Mouse (Mus musculus) kidney, adult 2 months (tissue): ENCODE measurements around the gene Nfyc. TPM values are rescaled to one million over a fixed set of nuclear protein-coding genes. Genes with fewer than 3 reads are reported as not detected.

Experiments used
- DNase-seq: peaks from one replicate; pipeline ENCODE4 v3.0.0; 2021
- H3K27ac ChIP-seq: fragments of 200-500 bp; 2 replicates; pipeline ENCODE4 v1.5.1; 2012; ENCODE audit warnings: low read depth, low read length, control low read depth, inconsistent platforms; ENCODE audit not compliant: insufficient read depth
- H3K27me3 ChIP-seq: fragments of 200-500 bp; replicated peaks from 2 replicates; pipeline ENCODE4 v1.6.1; 2012; ENCODE audit warnings: mild to moderate bottlenecking, moderate library complexity, low read length, inconsistent platforms; ENCODE audit not compliant: control insufficient read depth, insufficient read depth
- H3K36me3 ChIP-seq: fragments of 200-500 bp; 2 replicates; pipeline ENCODE4 v1.6.1; 2012; ENCODE audit warnings: mild to moderate bottlenecking, moderate library complexity, low read length, inconsistent platforms; ENCODE audit not compliant: control insufficient read depth, insufficient read depth
- H3K4me1 ChIP-seq: fragments of 200-500 bp; 2 replicates; pipeline ENCODE4 v1.6.1; 2011; ENCODE audit warnings: low read length; ENCODE audit not compliant: control insufficient read depth, insufficient read depth
- H3K4me3 ChIP-seq: fragments of 200-500 bp; 2 replicates; pipeline ENCODE4 v1.5.1; 2011; ENCODE audit warnings: mild to moderate bottlenecking, low read depth, low read length, control low read depth; ENCODE audit not compliant: insufficient read depth
- CTCF ChIP-seq: fragments of 200-500 bp; conservative IDR thresholded peaks from 2 replicates; pipeline ENCODE4 v1.5.1; 2011; ENCODE audit warnings: low read depth, mild to moderate bottlenecking, control low read depth, low read length, moderate library complexity, mixed read lengths; ENCODE audit not compliant: insufficient read depth, insufficient read length
- POLR2A ChIP-seq: fragments of 200-500 bp; IDR thresholded peaks from one replicate; pipeline ENCODE4 v1.6.1; 2011; ENCODE audit warnings: low read depth, low read length, control low read depth
- WGBS: fragments of 180-500 bp; shearing (Covaris S2); methylation state at CpG from one replicate; pipeline ENCODE4 v1.1.7; 2018; 5-methylcytosine and 5-hydroxymethylcytosine counted together
- polyA plus RNA-seq: library from polyadenylated mRNA; depleted of rRNA; stranded (reverse); fragments of >200 nt; gene quantifications from 2 replicates; pipeline ENCODE4 v1.2.3, GENCODE M21; 2012

The Nfyc gene
- polyA plus RNA-seq, 1 experiment: 218 TPM

DNA sequence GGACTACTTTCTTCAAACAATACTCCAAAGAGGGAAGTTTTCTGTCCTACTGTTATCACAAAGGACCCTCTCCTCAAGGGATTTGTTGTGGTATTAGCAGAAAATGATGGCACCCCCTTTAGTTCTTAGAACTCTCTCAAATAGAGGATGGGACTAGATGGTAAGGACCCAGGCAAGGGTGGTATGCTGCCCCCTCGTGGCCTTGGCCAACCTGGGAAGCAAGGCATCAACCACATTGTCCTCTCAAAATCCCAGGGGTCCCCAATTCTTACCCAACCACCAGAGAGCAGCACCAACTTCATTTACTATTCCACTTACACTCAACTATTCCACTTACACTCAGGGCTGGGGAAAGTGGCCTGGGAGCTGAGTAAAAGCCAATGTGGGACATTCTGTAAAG is 76.1 kb downstream of the Nfyc start:
- Histone ChIP-seq H3K27me3 (no peaks in the 10 kb centered on the region), H3K27ac (no peak overlapping the region), H3K4me3 (no peak overlapping the region), H3K4me1 (no peaks in the 10 kb centered on the region), H3K36me3 (peaks cover 17% of the 10 kb centered on the region)
- DNase-seq: peak; percentile 68
- WGBS: 0% methylated on average over 1 of the region's 1 CpGs
- TF ChIP-seq CTCF (peak; percentile 81), POLR2A (no peak)

DNA sequence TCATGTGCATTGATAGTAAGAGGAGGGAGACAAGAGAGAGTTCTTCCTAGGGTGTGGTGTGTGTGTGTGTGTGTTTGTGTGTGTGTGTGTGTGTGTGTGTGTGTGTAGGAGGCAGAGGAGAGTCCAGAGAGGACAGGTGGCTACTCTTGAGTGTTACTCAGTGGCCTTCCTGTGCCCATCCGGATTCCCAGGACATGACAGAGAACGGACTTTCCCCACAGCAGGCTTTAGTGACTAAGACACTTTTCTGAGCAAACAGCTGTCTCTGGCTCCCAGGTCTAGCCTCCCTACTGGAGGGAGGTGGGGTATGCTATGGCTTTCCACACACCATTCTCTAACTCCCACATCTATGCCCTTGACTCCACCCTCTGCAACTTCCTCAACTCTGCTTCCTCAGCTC is 81.8 kb downstream of the Nfyc start:
- Histone ChIP-seq H3K36me3 (no peaks in the 10 kb centered on the region), H3K4me1 (no peaks in the 10 kb centered on the region), H3K27me3 (no peaks in the 10 kb centered on the region; the same call in 1 of the 2 replicates), H3K4me3 (no peak overlapping the region), H3K27ac (no peak overlapping the region)
- WGBS: 77% methylated on average over 2 of the region's 2 CpGs
- DNase-seq: no peak
- TF ChIP-seq POLR2A (no peak), CTCF (no peak)

DNA sequence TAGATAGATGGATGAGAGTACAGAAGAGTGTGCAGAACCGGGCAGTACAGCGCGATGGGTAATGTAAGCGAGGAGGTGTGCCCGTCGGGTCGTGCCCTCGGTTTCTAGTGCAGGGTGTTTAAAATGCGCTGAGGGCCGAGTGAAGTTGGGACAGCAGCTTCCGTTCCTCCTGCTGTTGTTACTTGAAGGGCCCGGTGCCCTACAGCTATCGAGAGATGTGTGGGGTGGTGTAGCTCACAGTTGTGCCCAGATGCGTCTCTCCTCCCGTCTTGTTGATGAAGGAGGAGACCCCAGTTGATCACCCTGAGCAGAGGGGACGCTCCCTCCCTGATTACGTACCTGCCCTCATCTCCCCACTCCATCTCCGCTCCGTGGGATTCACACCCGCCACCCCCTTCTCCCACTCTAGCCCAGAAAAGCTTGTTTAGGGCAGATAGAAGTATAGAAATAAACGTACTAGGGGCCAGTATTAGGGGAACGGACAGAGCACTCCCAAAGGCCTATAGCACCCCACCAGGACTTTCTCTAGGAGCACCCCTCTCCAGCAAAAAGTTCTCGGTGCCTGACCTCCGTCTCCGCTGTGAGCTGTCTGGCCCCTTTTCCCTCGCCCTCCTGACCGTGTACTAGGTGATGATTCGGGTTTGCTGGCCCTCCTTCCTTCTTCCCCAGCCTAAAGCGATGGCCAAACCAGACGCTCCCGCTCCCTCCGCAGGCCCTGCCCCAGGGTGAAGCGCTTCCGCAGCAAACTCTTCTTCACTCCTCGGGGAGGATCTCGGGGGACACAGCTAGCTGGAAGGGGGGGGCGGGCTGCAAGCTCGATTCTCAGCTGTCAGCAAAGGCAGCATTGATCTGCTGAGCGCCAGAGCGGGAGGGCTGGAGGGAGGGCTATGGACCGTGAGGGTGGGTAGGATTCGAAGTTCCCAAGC is 83.2 kb downstream of the Nfyc start, which contains the start of gene Kcnq4:
TSS of gene Kcnq4 (minus strand) at position 672 of the 926 bp plus-strand sequence.
- TF ChIP-seq POLR2A: no peak
- TF ChIP-seq CTCF: no peak
- Histone ChIP-seq H3K4me1 (no peaks in the 10 kb centered on the region), H3K27ac (no peak within 1 kb of the TSS), H3K27me3 (no peaks in the 10 kb centered on the region; the same call in 1 of the 2 replicates), H3K4me3 (peak within 1 kb of the TSS; percentile 12), H3K36me3 (no peaks in the 10 kb centered on the region)
- no peak for DNase-seq
- WGBS: 19% methylated on average over 42 of the region's 42 CpGs

DNA sequence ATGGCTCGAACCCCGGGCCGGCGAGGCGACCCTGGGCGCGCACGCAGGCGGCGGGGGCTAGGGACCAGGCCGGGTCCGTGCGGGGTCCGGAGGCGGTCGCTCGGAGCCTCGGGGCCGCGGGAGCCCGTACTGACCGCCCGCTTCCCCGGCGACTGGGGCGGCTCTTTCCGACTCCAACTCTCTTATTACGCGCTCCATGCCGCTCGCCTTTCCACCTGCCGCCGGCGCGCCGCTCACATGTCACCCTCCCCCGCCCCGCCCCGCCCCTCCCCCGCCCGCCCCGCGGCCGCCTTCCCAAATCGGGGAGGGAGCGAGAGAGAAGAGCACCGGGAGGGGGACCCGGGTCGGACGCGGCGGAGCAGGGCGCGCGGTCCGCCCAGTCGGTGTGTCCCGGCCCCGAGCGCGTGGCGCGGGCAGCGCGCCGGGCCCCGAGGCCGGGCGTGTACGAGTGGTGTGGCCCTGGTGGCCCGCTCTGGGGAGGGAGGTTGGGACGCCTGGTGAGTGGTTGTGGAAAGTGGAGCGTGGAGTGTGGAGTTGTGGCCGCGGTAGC is 84.1 kb downstream of the Nfyc start:
- Histone ChIP-seq H3K4me3 (peak overlapping the region; percentile 12), H3K4me1 (no peaks in the 10 kb centered on the region), H3K36me3 (no peaks in the 10 kb centered on the region), H3K27me3 (no peaks in the 10 kb centered on the region; the same call in 1 of the 2 replicates), H3K27ac (no peak overlapping the region)
- peak; percentile 24 for DNase-seq
- 1% methylated on average over 69 of the region's 75 CpGs for WGBS
- TF ChIP-seq CTCF: no peak
- no peak for TF ChIP-seq POLR2A

DNA sequence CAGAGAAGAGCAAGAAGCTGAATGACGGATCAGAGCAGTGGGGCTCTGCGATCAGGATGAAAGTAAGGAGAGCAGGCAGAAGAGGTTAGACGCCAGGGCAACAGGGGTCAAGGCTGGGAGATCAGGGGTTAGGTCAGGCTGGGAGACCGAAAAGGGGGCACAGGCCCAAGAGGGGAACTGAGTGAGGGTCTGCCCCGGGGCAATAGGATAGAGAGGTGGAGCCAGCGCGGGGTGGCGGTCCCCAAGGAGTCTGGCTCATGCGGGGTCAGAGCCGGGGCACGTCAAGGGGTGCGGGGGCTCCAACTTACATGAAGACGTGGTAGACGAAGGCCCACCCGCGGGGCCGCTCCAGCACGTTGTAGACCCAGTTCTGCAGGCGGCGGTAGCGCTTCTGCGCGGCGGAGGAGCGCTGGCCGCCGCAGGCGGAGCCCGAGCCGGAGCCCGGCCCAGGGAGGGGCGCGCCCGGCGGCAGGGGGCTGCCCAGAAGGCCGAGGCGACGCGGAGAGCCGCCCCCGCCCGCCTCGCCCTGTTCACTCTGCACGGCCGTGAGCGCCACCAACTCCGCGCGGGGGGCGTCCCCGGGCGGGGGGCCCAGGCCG is 84.7 kb downstream of the Nfyc start:
- H3K27ac ChIP-seq: no peak overlapping the region
- H3K4me3 ChIP-seq: peak overlapping the region; percentile 12; the same call in 1 of the 2 replicates
- no peaks in the 10 kb centered on the region for H3K4me1 ChIP-seq
- WGBS: 11% methylated on average over 53 of the region's 53 CpGs
- no peaks in the 10 kb centered on the region for H3K36me3 ChIP-seq
- no peak for DNase-seq
- TF ChIP-seq POLR2A (no peak), CTCF (no peak)
- no peaks in the 10 kb centered on the region; the same call in 1 of the 2 replicates for H3K27me3 ChIP-seq

DNA sequence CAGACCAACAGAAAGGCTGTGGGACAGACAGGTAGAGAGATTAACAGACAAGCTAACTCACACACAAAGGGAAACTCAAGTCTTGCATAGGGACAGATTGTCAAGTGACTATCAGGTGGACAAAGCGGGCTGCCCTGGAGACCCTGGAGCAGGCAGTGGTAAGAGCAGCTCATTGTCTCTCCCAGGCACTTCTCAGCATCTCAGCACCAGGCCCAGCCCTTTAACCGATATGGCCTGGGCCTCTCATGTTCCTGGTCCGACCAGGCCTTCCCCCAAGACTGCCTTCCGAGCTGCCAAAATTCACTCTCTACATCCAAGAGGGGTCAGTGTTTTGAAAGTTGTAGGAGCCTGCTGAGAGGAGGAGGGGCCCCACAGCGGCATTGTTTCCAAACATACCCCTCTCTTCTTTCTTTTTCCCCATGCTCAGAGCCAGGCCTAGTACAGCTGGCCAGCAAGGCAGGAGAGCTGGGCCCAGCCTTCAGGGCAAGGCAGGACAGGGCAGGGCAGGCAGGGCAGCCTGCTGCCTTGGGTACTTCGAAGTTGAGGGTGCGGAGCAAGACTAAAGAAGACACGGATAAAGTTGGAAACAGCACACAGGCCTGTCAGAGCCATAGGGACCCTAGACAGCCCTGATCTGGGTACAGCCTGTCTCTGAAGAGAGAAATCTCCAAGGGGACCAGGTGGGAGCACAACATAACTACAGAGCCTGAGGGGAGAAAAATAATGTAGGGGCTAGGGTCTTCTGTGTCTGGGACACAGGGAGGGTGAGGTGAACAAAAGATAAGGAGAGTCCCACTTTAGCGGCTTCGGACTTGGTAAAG is 85.4 kb downstream of the Nfyc start:
- no peaks in the 10 kb centered on the region; the same call in 1 of the 2 replicates for H3K27me3 ChIP-seq
- H3K36me3 ChIP-seq: no peaks in the 10 kb centered on the region
- no peak overlapping the region for H3K4me3 ChIP-seq
- H3K27ac ChIP-seq: no peak overlapping the region
- 78% methylated on average over 10 of the region's 10 CpGs for WGBS
- no peak for DNase-seq
- H3K4me1 ChIP-seq: no peaks in the 10 kb centered on the region
- TF ChIP-seq POLR2A (no peak), CTCF (no peak)
